Mouse (Mus musculus) left cerebral cortex, postnatal 4 days (tissue): ENCODE data around the gene Neurl4. TPM values are rescaled to one million over a fixed set of nuclear protein-coding genes. Genes with fewer than 3 reads are reported as not detected.
"Not testable (repeated sequence)": the region's sequence is repeated elsewhere in the genome, so short reads cannot be mapped to it uniquely, and the experiment has no call there.

ENCODE experiments used
- DNase-seq: peaks from one replicate; pipeline ENCODE4 v3.0.0-alpha.2; 2022
- intact Hi-C: fragments of 180-260 bp; cut with DNase I; formaldehyde crosslinking; loops from one replicate; pipeline ENCODE4 v1.15.1; 2025
- total RNA-seq, 2 experiments: library from RNA; stranded (reverse); gene quantifications; 2 replicates each; pipeline ENCODE4 v1.2.3; 2021

Neurl4 gene
- 100 to 1,000 TPM; 157 to 165 TPM for total RNA-seq

DNA sequence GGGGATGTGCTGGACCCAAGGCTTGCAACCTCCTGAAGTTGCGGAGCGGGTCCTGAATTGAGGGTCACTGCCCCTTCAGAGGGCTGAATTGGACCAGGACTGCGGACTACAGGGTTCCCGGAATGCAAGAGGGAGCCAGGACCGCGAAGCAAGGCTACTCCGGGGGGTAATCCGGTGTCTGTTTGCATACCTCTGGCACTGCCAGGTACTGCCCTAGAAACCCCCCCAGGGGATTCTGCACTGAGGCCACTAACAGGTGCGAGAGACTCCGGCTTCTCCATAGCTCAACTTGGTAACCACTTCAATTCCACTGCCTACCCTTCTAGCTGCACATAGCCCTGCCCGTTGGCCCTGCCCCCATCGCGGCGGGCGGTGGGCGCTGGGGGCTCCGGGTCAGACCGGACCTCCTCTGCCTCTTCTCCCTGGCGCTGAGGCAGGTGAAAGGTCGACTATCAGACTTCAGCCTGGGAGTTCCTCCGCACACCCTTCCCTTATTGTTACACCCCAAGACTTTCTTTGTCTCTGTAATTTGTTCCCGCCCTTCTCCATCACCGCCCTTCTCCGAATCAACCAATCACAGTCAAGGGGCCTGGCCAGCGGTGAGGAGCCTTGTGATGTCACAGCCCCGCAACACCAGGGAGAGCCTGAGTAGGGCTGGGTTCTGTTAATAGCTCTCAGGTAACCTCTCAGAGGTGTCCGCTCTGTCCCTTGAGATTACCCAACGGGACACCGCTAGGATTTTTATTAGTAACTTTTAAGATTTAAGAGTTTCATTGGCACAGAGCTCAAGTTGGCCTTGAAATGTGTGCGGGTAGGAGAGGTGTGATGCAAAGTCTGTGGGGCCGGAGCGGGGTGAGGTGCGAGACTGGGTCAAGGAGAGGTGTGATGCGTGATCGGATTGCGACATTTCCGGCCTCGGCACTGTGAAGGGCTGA lies at the start of gene Neurl4, which contains the start of gene 2810408A11Rik:
TSS of gene Neurl4 (plus strand) at position 602 of the 935 bp plus-strand sequence.
TSS of gene 2810408A11Rik (minus strand) at position 517 of the 935 bp plus-strand sequence.
- DNase-seq, result peak; percentile 91
- intact Hi-C loops, result no loop called here

DNA sequence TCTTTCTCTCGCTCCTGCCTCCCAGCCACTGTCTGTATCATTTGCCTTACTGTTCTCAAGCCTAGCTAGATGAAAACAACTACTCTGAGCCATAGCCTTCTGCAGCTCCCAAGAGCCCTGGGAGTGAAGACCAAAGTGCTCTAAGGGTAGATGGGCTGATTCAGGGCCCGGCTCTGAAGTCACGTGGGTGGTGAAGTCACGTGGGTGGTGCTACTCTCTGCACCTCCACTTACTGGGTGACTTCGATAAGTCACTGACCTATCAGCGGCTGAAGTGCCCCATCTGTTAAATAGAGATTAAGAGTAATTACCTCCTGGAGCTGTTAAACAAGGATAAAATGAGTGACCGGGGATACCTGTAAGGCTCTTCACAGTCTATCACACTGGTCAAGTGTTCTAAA lies 46.9 kb upstream of the Neurl4 start:
- intact Hi-C loops, result loop anchor here (5.0 kb wide), 1 partner anchor 898 kb away; no protein-coding TSS in a partner anchor
- no peak for DNase-seq

DNA sequence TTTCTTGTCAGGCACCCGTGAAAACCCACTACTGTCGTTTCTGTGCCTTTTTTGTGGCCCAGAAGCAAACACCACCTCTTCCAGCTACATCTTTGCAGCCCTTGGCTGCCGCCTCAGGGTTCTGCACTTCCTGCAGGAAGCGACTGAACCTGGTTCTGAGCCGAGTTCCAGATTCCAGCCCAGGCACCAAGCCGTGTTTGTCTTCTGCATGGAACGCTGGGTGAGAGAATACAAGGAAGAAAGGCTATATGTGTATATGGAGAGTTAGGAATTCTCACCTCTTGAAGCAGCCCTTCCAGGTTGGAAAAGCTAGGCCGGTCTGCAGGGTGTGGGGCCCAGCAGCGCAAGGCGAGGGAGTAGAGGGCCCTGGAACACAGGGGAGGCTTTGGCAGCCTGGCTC lies 46.2 kb upstream of the Neurl4 start:
- intact Hi-C loops, result loop anchor here (5.0 kb wide), 1 partner anchor 898 kb away; no protein-coding TSS in a partner anchor

GRCm38 (mm10) chr11:69855347-69855746 lies 45.5 kb upstream of the Neurl4 start:
- intact Hi-C loops, result no loop called here
- peak; percentile 63 for DNase-seq

More for the DNA sequence above, 46.2 kb upstream of the Neurl4 start:
- no peak for DNase-seq

GRCm38 (mm10) chr11:69858113-69858998 lies 42.5 kb upstream of the Neurl4 start, which contains the start of gene Tnk1:
Gene Tnk1 (minus strand): TSS chr11:69858730.
- DNase-seq, result no peak
- intact Hi-C loops, result no loop called here

DNA sequence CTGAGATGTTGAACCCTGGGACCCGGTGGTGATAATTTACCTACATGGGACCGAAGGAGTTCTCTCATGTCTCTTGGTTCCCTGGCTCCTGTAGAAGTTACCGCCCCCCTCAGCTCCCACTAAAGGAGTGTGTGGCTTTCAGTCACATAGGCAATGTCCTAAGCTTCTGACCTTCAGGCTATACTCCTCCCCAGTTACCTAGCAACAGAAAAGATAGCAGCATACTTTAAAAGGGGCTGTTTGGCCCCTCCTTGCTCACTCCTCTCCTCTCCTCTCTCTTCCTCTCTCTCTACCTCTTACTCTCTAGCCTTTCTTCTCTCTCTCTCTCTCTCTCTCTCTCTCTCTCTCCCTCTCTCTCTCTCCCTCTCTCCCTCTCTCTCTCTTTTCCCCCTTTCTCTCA lies 37.1 kb upstream of the Neurl4 start:
- DNase-seq, intact Hi-C loops: not testable (repeated sequence)

- DNase-seq, result no peak
- intact Hi-C loops, result no loop called here
These were observed 36.6 kb upstream of the Neurl4 start for GRCm38 (mm10) chr11:69864138-69864860.

- no peak for DNase-seq
- intact Hi-C loops, result no loop called here
These were observed 35.3 kb upstream of the Neurl4 start for GRCm38 (mm10) chr11:69865561-69865960.

DNA sequence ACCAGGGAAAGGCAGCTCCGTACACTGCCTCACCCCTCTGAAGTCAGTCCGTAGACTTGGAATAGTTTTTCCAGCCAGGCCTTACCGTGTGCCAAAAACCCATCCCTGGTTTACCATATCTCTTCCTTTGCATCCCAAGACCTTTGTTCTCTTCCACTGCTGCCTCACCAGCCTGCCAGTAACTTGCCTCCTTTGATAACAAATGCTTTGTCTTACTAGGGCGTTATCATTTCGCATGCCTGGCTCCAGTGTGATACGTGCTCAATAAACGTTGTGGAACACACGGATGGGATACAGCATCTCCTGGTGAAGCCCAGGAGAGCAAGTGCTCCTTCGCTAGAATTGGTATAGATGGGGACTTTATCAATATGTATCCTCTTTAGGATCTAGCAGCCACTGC lies 33.5 kb upstream of the Neurl4 start:
- intact Hi-C loops, result no loop called here
- DNase-seq, result no peak

- DNase-seq, result no peak
- intact Hi-C loops, result no loop called here
These were observed 30.4 kb upstream of the Neurl4 start for GRCm38 (mm10) chr11:69870289-69871069.

DNA sequence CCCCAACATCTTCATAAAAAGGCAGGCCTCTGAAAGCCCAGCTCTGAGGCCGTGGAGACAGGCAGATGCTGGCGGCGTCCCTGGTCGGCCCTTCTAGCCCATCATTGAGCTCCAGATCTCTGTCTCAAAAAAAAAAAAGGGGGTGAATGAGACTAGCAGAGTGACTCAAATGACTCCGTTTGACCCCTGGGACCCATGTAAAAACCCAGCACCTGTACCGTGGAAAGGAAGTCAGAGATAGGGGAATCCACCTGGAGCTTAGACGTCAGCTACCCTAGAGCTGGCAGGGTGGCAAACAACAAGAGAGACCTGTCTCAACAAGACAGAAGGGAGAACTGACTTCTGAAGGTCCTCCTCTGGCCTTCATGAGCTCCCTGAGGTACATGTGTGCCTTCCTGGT lies 29.1 kb upstream of the Neurl4 start:
- DNase-seq, result no peak
- intact Hi-C loops, result no loop called here

DNA sequence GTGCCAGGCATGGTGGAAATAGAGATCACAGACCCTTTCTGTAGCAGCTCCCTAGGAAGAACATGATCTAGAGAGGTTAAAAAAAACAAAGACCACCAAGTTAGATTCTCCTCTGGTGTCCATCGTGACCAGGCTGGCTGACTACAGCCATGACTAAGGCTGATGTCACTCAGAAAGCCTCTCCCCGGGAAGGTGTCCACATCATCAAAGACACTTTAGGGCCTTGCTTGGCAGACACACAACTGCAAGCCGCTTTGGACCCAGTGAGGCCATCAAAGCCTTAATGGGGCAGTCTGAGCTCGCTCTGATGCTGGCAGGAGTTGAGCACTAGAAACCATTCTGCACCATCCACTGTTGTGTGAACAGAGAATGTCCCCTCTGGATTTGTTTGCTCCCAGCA lies 28.4 kb upstream of the Neurl4 start:
- intact Hi-C loops, result no loop called here
- no peak for DNase-seq

DNA sequence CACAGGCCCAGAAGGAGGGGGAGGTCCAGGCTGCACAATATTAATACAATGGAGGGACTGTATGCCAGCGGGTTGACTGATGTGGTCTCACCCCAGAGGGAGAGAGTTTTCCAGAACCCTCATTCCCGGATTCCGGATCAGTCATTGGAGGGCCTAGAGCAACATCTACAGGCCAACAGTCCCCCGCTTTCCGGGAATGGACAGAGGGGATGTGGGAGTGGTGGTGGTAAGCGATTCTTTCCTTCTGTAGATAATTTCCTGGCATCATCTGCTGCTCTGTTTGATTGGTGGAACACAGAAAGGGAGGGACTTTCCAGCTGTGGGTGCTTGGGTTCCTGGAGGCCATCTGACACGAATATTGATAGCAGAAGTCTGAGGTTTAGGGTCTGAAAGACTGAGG lies 24.7 kb upstream of the Neurl4 start:
- no peak for DNase-seq
- intact Hi-C loops, result no loop called here

DNA sequence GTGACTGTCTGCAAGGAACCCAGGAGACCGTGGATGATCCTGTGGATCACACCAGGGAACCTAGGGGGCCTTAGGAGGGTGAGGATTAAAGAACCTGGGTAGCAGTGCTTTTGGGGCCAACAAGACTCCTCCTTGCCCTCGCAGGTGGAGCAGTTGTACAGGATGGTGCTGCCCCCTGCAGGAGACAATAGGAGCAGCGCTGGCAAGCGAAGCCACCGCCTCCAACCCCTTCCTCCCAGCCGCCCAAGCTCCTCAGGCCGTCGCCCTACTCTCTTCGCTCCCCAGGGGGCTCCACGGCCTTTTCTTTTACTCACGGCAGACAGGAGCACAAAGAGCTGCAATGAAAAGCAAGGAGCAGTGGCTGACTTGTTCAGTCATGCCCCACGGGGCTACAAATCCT lies 24.0 kb upstream of the Neurl4 start:
- DNase-seq, result peak; percentile 86
- intact Hi-C loops, result no loop called here

DNA sequence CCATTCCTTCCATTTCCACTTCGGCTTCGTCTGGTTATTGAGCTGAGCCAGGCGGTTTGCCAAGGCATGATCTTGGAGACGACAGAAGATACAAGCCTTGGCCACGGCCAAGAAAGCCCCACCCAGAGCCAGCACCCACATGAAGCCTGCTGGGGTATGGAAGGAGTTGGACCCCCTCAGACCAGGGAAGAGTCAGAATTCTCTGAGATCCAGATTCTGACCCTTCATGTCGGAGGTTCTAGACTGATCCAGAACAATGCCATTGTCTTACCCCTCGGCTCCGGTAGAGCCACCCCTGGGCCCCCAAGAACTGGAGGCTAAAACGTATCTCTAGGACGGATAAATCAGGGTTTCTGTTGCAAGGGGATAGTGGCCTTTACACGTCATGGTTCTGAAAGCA lies 23.0 kb upstream of the Neurl4 start, which contains the start of gene Tmem95:
TSS of gene Tmem95 (minus strand) at position 141 of the 400 bp plus-strand sequence.
- no peak for DNase-seq
- intact Hi-C loops, result no loop called here

DNA sequence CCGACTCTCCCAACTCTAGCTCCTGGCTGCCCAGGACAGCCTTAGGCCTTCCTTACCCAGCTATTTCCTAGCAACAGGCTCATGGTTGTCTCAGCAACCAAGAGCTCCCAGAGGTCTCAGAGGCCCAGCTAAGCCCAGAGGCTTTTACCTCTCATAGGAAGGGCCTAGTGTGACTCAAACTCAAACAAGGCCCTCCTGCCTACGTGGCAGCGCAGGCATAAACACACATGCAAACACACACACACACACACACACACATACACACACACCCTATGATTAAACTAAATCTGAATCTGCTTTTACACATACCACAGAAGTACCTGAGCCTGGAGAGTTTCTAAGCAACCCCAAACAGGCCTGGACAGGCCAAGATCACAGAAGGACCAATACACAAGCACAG lies 22.5 kb upstream of the Neurl4 start:
- DNase-seq, result no peak
- intact Hi-C loops, result no loop called here

GRCm38 (mm10) chr11:69878952-69879351 lies 21.9 kb upstream of the Neurl4 start:
- no peak for DNase-seq
- intact Hi-C loops, result no loop called here

DNA sequence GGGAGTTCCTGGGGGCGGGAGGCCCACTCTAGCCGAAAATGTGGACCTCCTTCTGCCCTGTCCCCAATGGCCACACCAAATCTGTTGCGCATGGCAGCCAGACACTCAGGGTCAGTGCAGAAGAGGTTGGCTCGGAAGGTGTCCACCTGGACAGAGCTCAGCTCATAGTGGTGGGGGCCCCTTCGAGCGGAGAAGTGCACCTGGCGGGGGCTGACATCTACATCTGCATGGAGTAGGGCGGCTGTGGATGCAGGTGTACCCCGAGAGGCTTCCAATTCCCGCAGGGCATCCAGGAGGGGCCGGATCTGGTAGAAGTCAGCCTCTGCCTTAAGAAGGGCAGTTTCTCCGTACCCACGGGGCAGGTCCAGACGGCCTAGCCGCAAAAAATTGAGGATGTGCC lies 21.2 kb upstream of the Neurl4 start:
- no peak for DNase-seq

DNA sequence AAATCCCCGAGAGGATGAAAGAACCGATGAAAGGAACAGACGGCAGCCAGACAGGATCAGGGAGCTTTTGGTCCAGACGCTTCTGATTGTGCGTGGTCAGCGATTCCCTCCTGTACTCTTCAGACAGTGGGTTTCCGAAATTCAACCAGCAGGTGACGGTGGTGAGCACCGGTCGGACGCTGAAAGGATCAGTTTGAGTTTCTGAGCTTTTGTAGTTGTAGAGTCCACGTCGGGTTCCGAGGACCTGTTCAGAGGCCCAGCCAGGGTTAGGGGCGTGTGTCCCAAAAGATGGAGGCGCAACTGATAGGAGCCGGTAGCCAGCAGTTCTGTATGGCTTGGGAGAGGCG lies 20.4 kb upstream of the Neurl4 start:
- peak; percentile 60 for DNase-seq
- intact Hi-C loops, result no loop called here

More for the DNA sequence above, 21.2 kb upstream of the Neurl4 start:
- intact Hi-C loops, result no loop called here
